Mouse (Mus musculus) fibroblast of lung, adult 2 months (primary cell): ENCODE measurements around the gene Srgap2.
A peak's percentile ranks its signal among the peaks of the same experiment; 100 is the strongest.

Source experiments
- DNase-seq: peaks from one replicate; pipeline ENCODE4 v3.0.0-alpha.2; 2011; ENCODE audit warnings: low read depth

Srgap2 gene

DNA sequence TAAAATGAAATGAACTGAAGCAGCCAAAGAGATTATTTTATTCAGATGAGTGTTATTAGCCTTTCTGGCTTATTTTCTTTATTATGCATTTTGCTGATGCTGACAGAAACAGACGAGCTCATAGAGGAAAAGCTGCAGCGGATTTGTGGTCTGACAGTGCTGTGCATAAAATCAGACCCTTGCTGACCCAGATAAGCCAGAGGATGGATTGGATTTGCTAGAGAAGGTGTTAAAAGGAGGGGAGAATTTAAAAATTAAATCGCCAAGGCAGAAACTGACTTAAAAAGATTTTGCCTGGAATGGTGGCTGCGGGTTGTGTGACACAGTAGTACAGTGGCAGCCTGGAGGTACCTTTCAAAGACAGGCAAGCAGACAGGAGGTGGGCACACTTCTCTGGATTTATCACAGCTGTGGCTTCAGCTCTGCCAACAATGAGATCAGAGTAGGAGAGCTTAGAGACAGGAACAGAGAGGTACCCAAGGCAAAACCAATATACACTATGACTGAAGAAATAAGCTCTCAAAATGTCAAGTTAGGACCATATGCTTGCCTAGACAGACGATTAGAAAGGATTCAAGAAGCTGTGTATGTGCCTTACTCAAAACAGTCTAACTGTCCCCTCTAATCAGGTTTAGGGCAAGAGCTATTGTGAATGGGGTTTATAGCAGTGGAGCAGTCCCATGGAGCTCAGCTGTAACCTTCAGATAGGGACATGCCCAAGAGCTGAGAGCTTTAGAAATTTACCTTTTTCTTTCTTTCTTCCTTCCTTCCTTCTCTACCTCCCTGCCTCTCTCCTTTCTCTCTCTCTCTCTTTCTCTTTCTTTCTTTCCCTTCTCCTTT is 109.1 kb downstream of the Srgap2 start:
- no peak for DNase-seq

DNA sequence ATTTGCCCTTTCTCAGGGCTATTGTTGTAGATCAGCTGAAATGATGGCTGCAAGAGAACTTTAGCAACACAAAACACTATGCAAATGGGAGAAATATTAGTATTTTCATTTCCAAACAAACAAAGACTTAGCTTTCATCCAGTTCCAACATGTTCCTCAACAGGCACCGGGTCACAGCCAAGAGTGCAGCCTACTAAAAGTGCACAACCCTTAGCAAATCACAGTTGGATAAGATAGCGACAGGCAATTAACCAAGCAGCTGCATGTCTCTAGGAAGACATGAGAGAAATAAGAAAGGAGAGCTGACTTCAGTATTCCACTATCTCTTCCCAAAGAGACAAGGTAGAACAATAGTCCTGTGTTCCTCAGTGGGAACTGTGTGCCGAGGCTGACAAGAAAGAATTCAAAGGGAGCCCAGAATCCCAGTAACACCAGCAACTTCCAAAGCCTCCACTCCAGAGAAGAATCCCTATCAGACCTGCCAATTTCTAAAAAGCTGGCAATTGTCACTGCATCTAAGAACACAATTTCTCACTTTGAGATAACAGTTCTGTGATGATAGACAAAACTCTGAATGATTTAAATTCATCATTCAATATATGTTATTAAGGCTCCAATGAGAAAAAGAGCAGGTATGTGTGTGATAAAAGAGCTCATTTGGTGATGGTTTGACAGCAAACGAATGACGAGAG is 109.9 kb downstream of the Srgap2 start:
- DNase-seq, result no peak

GRCm38 (mm10) chr1:131403567-131403966 is 123.6 kb downstream of the Srgap2 start:
- DNase-seq, result no peak

DNA sequence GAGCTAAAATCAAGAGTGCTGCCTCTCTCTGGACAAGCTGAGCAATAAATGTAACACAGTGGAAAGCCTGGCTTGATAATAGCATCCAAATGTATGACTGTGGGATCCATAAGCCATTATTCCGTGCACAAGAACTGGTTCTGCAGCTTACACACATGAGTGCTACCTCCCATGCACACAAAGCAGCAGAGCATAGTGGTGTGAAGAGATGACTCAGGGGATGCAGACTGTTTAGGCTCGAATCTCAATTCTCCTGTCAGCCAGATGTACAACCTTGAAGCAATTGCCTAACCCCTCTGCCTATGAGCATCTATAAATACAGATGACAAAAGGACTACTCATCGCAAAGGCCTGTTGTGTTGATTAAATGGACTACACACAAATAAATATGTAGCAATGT is 126.3 kb downstream of the Srgap2 start:
- no peak for DNase-seq

DNA sequence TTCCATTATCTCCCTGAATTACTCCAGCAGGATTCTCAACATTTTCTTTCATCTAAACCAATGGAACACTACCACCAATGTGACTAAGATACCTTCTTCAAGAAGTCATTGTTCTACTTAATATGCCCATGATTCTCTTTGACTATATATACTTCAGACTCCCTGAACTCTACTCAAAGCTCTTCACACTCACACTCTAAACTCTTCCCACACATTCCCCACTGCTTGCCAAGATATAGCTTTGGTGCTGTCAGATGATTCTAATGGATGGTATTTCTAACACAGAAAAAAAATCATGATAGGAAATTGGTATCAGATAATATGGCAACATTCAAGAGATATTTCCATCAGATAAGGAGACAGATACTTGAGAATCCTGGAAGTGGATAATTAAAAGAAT is 129.0 kb downstream of the Srgap2 start:
- DNase-seq, result no peak

GRCm38 (mm10) chr1:131384406-131384805 is 142.7 kb downstream of the Srgap2 start:
- no peak for DNase-seq

GRCm38 (mm10) chr1:131382184-131382583 is 145.0 kb downstream of the Srgap2 start:
- no peak for DNase-seq

DNA sequence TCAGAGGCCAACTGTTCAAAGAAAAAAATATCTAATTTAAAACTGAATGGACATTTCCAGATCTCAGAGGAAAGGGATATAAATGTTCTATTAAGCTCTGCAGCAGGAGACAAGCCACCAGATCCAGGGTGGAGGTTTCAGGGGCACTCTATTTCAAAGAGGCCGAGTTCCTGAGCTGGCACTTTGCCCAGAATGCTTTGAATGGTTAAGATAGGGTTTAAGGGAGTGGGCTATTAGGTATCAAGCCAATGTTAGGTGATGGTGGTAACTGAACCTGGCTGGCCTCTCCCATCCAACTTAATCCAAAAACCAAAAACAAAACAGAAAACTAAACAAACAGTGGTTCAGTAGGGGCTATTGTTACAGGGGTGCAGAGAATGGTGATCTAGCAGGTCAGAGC is 146.9 kb downstream of the Srgap2 start:
- DNase-seq, result no peak

DNA sequence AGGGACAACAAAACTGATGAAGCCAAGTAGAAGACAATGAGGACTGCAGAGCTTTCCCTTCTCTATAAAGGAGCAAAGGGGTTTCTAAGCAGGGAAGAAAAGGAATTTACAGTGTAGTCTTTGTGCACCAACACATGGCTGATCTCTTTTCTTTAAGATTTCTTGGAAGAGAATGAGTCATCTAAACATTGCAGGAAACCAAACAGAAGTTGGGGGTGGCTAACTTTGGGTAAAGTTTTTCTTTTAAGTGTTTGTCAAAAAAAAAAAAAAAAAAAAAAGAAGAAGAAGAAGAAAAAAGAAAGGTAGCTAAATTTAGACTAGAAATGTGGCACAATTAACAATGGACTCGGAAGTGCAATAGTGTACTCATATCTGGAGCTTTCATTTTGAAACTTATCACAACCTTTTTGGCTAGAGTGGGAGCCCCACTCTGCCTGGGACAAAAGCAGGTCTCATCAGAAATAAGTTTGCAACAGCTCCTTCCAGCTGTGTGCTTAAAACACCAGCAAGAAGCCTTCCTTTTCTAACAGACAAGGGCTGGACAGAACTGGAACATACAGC is 148.2 kb downstream of the Srgap2 start:
- DNase-seq, result no peak

- DNase-seq, result no peak
These were observed 148.9 kb downstream of the Srgap2 start for GRCm38 (mm10) chr1:131378081-131378913.

- no peak for DNase-seq
These were observed 161.3 kb downstream of the Srgap2 start for GRCm38 (mm10) chr1:131365832-131366231.

- DNase-seq, result no peak
These were observed 162.7 kb downstream of the Srgap2 start for GRCm38 (mm10) chr1:131364432-131364831.

DNA sequence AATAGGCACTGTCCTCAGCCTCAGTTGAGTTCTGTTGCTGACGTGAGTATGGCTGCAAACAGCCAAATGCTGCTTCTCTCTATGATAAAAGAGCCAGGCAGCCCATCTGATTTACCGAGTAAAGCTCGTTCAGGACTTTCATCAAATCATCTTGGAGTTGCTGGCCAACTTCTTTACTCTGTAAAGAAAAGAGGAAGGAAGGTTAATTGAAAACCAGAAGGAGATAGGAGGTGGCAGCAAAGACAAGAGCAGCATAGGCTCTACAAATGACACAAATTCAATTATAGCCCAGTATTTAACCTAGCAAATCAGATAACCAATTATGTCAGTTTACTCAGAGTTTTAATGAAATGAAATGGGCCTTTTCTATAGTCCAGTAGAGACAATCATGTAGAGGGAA is 163.3 kb downstream of the Srgap2 start:
- no peak for DNase-seq

GRCm38 (mm10) chr1:131362089-131362488 is 165.1 kb downstream of the Srgap2 start:
- no peak for DNase-seq

DNA sequence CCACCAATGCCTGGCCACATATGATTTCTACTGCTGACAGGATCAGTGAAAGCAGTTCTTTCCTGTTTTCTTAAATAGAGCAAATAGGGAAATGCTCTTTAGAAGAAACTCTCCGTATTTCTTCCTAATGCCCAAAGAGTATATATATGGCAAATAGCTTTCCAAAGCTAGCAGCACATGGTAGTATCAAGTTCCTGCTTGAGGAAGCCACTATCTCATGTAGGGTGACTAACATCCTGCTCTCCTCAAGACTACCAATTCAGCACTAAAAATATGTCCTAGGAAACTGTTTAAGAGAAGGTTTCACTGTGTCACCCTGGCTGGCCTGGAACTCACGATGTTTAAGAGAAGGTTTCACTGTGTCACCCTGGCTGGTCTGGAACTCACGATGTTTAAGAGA is 166.4 kb downstream of the Srgap2 start:
- DNase-seq, result no peak

DNA sequence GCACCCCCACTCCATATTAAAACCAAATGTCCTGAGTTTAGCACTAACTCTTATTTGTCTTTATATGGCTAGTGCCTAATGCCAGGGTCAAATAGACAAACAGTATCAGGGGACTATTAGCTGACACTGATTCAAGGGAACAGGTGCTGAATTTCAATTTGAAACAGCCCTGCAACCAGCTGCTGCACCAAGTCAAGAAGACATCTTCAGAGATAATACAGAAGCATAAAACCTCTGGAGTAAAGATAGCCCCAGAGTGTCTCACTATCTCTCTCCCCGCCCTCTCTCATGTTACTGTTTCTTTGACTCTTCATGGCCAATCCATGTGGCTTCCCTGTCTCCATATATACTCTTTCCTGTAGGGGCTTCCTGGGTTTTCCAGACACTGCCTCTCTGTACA is 167.5 kb downstream of the Srgap2 start:
- DNase-seq, result no peak

GRCm38 (mm10) chr1:131357213-131357612 is 169.9 kb downstream of the Srgap2 start:
- no peak for DNase-seq

GRCm38 (mm10) chr1:131351436-131351835 is 175.7 kb downstream of the Srgap2 start:
- no peak for DNase-seq

DNA sequence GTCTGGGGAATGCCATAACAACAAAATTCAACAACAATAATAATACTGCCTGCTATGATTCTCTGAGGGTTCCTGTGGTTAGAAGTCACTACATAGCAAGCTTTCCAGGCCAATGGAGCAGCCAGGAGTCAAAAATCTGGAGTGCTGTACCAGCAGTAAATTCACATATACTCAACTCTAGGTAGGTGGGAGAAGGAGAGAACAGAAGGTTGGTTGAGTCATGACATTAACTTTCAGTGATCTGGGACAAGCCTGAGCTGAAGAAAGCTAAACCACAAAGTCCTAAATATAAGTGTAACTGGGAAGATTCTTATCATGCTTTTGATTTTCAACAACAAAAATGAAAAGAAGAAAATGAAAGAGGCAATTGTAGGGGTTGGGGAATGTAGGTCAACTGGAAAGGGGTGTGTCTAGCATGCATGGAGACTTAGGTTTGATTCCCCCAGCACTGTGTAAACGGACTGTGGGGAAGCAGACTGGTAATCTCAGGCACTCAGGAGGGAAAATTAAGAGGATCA is 177.1 kb downstream of the Srgap2 start:
- DNase-seq, result peak; percentile 73

DNA sequence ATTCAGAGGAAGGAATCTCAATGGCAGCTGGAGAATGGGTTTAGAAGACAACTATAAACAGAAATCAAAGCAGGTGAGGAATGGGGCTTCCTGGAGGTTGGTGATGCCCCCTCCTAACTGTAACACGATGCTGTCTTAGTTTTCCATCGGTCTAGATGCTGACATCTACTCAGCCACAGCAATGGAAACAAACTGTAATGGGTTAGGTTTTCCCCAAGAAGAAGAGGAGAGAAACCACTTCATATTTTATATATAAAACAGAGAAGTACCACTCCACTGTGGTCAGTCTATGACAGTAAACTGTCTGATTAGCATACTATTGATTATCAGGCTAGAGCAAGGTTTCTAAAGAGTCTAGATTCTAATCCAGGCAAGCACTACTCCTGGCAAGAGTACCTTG is 179.4 kb downstream of the Srgap2 start:
- no peak for DNase-seq

DNA sequence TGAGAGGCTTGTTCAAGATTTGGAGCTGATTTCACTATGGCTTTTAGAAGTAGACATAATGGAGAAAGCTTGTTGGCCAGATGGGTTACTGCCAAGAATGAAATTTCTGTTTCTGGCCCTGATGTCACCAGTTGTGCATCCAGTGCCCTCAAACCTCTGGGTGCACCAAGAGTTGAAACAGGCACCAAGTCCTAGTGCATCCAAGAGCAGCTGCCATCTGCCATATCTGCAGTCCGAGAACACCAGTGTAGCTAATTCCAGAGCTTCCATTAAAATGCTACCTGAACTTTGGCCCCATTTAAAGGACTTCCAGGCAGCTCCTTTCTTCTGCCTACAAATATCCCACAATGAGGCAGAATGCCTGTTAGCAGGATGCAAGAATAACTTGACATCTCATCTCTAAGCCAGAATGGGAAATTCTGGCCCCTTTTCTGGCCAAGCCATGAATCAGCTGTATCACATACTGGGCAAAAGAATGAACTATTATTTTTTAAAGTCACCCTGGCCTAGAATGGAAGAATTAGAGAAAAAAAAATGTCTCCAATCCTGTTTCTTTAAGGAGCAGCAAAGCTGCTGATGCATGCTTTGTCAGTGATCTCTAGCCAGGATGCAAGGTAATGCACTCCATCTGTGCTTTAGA is 180.1 kb downstream of the Srgap2 start:
- peak; percentile 55 for DNase-seq
